Mouse (Mus musculus) yolk sac, embryonic 10.5 days (tissue): ENCODE results near the gene St3gal4.

ENCODE experiments used
- DNase-seq: peaks from one replicate; pipeline ENCODE4 v3.0.0-alpha.2; 2017; ENCODE audit warnings: low spot score

Gene St3gal4

DNA sequence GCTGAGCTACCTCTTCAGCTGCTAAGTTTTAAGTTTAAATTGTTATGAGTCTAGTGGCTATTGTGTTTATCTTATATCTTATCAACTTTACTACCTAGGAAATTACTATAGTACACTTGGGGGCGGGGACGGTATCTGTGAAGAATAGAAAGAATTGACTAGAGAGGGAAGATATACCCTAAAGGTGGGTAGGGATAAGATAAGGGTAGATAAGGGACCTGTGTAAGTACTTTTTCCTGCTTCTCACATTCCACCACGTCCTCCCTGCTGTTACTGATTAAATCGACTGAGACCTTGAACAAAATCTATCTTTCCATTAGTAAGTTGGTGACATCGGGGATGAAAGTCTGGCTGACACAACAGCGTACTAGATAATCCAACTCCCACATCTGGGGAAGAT lies 70.6 kb downstream of the St3gal4 start:
- DNase-seq: no peak

DNA sequence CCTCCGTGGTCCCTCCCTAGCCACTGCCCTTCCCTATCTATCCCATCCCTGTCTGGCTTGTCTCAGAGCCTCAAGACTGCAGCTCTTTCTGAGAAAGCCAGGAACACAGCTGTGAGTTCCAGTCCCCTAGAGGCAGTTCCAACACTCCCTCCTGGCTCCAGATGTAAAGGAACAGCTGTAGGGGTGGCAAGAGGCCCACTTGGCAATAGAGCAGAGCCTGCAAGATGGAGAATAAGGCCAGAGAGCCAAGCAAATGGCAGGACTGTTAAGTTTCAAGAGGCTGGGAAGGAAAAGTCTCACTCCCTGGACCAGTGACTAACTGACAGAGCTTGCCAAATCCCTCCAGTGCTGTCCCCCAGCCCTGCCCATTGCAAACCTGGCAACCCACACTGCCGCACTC lies 73.3 kb downstream of the St3gal4 start:
- no peak for DNase-seq

DNA sequence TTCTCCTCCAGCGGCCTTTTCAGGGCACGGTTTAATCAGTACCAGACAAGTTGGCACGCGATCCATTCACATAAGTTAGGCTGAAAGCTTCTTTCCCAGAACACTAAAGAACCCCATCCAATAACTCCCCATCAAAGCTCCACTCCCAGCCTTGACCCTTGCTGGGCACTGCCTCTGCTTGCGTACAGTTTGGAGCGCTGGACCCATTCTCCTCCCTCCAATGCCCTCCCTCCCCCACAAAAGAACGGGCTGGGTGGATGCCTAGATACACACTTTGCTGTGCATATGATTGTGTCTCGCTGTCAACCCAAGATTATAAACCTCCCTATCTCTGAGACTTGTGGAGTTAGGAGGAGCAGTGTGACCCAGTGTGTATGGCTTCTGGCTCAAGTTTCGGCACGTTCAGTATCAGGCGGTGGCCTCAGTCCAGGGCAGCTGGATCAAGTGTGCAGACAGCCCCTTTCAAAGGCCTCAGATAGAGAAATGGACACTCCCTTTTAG lies 74.0 kb downstream of the St3gal4 start:
- no peak for DNase-seq

- peak; percentile 38 for DNase-seq
Observed at GRCm38 (mm10) chr9:35044458-35044857, 74.6 kb downstream of the St3gal4 start.

- DNase-seq: no peak
Observed at GRCm38 (mm10) chr9:35043619-35044018, 75.4 kb downstream of the St3gal4 start.

DNA sequence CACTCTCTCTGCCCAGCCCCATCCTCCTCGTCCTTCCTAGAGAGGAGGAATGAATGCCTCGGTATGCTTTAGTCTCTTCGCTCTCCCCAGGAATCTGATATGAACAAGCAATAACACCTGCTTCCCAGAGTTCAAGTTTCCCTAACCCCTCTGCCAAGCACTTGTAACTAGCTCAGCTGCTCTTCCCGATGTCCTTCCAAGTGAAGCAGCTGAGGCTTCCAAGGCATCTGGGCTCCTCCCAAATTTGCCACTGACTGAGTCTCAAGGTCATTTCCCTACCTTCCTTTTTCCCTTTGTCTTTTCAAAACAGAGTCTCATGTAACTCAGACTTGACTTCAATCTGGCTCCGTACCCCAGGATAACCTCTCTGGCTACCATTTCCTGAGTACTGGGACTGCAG lies 77.6 kb downstream of the St3gal4 start:
- DNase-seq: no peak

DNA sequence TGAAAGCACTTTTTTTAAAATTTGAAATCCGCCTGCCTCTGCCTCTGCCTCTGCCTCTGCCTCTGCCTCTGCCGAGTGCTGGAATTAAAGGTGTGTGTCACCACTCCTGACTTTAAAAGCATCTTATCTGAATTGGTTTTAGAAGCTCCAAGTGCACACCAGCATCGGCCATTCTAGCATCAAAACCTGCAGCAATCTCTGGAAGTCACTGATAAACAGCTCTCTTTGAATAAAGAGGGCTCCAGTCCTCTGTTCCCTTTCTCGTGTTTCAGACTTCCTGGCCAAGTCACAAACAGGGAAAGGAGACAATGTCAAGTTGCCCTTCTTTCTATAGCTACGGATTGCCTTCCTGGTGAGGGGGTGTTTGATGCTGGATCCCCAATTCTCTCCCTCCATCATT lies 79.2 kb downstream of the St3gal4 start:
- no peak for DNase-seq

DNA sequence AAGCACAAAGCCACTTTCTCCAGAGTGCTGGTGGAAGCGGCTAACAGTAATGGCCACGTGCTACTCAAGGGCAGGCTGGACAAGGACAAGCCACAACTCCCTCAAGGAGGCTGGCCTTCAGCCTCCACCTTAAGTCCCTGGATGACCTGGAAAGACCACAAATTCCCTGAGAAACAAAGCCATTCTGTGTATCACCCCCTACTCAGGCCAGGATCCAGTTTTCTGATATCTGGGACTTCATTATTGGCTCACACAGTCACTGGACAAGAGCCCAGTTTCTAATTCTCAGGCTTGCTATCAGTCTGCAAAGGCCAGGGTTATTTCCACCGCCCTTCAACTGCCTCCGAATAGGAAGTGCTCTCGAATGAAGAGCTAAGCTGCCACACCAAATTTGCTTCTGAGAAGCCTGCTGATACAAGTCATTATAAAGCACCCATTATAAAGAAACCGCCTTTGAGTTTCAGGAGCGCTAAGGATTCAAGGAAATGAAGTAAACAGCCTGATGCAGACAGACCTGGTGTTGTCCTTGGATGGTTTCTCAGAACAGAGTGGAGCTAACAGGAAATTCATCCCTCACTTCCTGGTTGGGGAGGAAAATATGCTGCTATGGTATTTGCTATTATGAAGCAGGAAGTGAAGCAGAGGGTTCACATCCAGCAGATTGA lies 80.0 kb downstream of the St3gal4 start:
- no peak for DNase-seq

- no peak for DNase-seq
Observed at GRCm38 (mm10) chr9:35035074-35035473, 84.0 kb downstream of the St3gal4 start.

DNA sequence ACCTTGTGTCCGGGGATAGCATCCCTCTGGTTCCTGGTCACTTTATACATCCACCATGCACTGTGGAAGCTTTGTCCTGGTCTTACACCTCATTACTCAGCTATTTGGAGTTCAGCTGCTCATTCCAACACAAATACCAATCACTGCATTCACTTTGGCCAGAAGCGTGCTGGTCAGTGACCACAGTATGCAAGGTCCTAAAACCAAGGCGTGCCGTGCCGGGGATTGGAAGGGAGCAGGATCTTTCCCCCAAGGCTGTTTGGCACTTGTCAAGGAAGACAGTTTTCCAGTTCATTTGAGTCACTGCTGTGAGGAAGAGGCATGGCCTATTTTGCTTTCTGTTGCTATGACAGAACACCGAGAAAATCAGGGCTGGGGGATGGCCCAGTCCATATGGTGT lies 86.6 kb downstream of the St3gal4 start:
- DNase-seq: no peak

- DNase-seq: no peak
Observed at GRCm38 (mm10) chr9:35030823-35031222, 88.2 kb downstream of the St3gal4 start.

GRCm38 (mm10) chr9:35027382-35027997 lies 91.6 kb downstream of the St3gal4 start:
- no peak for DNase-seq

GRCm38 (mm10) chr9:35026897-35027311 lies 92.2 kb downstream of the St3gal4 start:
- no peak for DNase-seq

DNA sequence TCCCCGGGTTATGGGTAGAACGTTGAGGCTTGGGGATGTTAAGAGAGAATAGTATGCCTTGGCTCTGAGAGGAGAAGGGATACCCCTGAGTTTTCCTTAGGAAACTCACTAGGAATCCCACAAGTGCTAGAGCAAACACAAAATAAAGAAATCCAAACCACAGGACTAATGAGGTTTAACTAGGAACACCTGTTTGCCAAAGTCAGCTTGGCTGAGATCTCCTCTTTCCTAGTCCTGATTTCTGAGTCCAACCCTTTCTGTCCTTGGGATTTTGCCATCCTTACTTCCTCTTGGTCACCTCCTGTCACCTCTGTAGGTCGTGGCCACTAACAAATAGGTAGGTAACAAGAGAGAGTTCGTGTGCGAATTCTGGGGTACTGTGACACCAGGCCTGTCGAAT lies 92.8 kb downstream of the St3gal4 start:
- no peak for DNase-seq

GRCm38 (mm10) chr9:35024591-35025496 lies 94.2 kb downstream of the St3gal4 start:
- no peak for DNase-seq

- no peak for DNase-seq
Observed at GRCm38 (mm10) chr9:35021744-35022143, 97.3 kb downstream of the St3gal4 start.

GRCm38 (mm10) chr9:35020015-35020653 lies 98.9 kb downstream of the St3gal4 start:
- DNase-seq: no peak

DNA sequence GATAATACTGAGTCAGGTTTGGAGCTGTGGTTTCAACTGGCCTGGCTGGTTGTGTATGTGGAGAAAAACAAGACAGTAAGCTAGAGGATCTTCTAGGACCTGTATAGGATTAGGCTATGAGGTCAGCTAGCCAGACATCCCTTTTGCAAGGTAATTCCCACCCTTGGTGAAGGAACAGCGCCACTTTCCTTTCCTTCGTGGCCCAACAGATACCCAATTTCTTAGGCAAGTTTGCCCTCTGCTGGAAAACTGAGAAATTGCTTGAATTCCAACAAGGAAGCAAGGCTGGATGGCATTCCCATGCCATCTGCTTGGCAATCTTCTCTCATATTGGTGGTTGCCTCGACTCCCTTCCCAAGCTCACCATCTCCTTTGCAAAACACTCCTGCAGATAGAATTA lies 99.7 kb downstream of the St3gal4 start:
- peak; percentile 34 for DNase-seq

DNA sequence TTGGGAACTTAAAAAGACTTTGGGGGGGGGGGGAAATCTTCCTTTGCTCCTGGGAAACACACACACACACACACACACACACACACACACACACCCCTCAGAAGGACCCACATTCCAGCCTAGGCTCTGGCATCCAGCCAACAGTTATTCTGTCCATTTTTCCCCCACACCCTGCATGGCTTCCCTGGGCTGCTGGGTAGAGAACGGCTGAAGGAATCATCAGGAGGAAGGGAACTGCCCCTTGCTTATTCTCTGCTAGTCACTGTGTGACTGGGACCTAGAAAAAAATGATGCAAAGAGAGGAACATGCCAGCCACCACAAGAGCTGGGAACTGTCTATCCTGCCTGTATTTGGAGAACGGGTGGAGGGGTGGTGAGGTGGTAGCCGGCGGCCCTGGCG lies 101.0 kb downstream of the St3gal4 start:
- DNase-seq: no peak

GRCm38 (mm10) chr9:35017563-35017962 lies 101.5 kb downstream of the St3gal4 start:
- no peak for DNase-seq

- no peak for DNase-seq
Observed at GRCm38 (mm10) chr9:35016762-35017161, 102.3 kb downstream of the St3gal4 start.

DNA sequence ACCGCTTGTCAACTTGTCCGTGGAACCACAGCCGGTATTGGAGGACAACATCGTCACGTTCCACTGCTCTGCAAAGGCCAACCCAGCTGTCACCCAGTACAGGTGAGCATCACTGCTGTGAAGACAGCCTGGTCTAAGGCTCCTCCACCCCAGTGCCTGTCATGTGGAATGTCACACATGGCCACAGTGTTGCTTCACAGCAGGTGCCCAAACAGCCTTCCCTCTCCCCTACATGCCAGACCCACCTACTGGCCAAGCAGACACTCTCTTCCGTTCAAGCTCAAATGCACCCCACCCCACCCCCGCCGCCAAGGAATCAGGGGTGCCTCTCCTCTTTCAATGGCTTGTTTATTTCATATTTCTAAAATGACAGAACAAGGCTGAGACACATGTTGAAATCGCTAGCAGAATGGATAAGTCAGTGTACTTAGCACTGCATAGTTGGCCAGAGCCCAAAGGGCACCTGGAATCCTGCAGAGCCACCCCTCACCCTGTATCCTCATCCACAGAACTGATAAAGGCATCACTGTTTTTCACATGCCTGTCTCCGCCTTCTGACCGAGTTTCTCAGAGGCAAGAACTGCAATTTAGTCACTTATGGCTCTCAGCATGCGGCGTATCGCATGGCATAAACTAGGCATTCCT lies 111.2 kb downstream of the St3gal4 start:
- no peak for DNase-seq
